Mouse (Mus musculus): ENCODE results near the gene Il2rb. TPM values are rescaled to one million over a fixed set of nuclear protein-coding genes. Genes with fewer than 3 reads are reported as not detected.

The Il2rb gene
- polyA plus RNA-seq, 1 experiment from 2014 or later, result 0.20 TPM

DNA sequence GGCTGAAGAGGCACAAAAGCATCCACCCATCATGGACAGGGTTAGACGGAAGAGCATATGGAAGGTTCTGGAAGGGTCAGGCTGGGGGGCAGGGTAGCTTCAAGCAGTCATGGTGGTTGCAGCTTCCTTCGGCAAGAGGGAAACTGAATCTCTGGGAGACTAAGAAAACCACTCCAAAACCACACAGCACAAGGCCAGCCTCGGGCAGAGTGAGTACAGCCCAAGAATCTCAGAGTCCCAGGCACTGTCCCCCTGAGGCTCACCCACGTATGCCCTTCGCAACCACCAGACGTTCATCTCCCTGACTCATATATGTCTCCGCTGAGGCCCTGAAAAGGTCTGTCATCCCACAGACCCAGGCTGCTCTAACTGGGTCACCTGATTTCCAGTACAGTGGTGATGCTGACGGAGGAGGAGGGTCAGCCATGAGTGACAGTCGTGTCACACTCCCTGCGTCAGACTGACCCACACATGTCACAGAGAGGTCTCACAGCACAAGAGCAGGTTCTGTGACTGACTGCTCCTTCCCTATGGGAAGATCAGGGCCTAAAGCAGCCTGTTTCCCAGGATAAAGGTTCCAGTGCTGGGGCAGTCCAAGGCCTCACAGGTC lies 1.6 kb downstream of the Il2rb start:
- no peak overlapping the region for H3K9ac ChIP-seq (ENCODE audit: low read depth, low read length)
- H3K36me3 ChIP-seq (ENCODE audit: control insufficient read depth, insufficient read depth, low read length), result no peaks in the 10 kb centered on the region
- no peak overlapping the region for H3K4me2 ChIP-seq (ENCODE audit: low read length)
- H3K27ac ChIP-seq (ENCODE audit: low read length), result no peak overlapping the region
- no peaks in the 10 kb centered on the region for H3K4me1 ChIP-seq (ENCODE audit: control insufficient read depth, insufficient read depth, low read length)
- WGBS, result 78% methylated on average over 10 of the region's 10 CpGs
- no peak for ATAC-seq
- no peaks in the 10 kb centered on the region for H3K9me3 ChIP-seq (replicated peaks; ENCODE audit: control insufficient read depth, low read length, poor library complexity, severe bottlenecking)
- no peaks in the 10 kb centered on the region for H3K27me3 ChIP-seq (ENCODE audit: control insufficient read depth, insufficient read depth, low read depth, low read length)
- no peak overlapping the region for H3K4me3 ChIP-seq (ENCODE audit: low read depth, low read length)

DNA sequence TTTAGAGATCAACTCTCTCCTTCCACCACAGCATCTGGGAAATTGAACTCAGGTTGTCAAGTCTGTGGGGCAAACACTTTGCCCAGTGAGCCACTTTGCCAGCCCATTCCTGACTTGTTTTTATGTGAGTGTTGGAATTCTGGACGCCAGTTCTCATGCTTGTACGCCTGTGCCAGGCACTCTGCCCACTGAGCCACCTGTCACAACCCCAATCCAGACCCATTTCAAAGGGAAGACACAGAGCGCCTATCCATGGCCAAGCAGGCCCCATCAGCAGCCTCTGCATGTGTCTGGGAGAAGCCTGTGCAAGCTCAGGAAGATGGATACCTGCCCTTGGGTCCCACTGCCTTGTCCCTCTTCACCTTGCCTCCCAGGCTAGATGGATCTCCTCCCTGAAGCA lies 3.8 kb downstream of the Il2rb start:
- Histone ChIP-seq H3K9me3 (replicated peaks; ENCODE audit: control insufficient read depth, low read length, poor library complexity, severe bottlenecking) (no peaks in the 10 kb centered on the region), H3K4me3 (ENCODE audit: low read depth, low read length) (no peak overlapping the region), H3K27me3 (ENCODE audit: control insufficient read depth, insufficient read depth, low read depth, low read length) (no peaks in the 10 kb centered on the region), H3K4me2 (ENCODE audit: low read length) (no peak overlapping the region), H3K9ac (ENCODE audit: low read depth, low read length) (no peak overlapping the region), H3K27ac (ENCODE audit: low read length) (no peak overlapping the region), H3K4me1 (ENCODE audit: control insufficient read depth, insufficient read depth, low read length) (no peaks in the 10 kb centered on the region), H3K36me3 (ENCODE audit: control insufficient read depth, insufficient read depth, low read length) (no peaks in the 10 kb centered on the region)
- WGBS, result 89% methylated on average over 3 of the region's 3 CpGs
- no peak for ATAC-seq

DNA sequence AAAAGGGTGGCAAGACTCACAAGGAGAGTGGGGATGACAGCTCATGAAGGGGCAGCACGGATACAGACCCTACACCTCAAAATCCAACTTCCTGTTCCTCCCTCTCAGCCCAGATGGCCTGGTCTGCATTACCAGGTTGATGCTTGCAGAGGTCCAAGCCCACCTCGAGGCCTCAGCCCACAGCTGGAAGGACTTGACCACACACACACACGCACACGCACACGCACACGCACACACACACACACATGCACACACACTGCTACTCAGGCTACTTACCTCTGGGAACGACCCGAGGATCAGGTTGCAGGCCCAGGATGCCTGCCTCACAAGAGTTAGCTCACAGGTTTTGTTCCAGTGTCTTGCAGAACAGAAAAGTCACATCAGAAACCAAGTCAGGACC lies 5.2 kb downstream of the Il2rb start:
- Histone ChIP-seq H3K4me3 (ENCODE audit: low read depth, low read length) (no peak overlapping the region), H3K9me3 (replicated peaks; ENCODE audit: control insufficient read depth, low read length, poor library complexity, severe bottlenecking) (no peaks in the 10 kb centered on the region), H3K36me3 (ENCODE audit: control insufficient read depth, insufficient read depth, low read length) (no peaks in the 10 kb centered on the region), H3K4me1 (ENCODE audit: control insufficient read depth, insufficient read depth, low read length) (no peaks in the 10 kb centered on the region), H3K9ac (ENCODE audit: low read depth, low read length) (no peak overlapping the region), H3K27ac (ENCODE audit: low read length) (no peak overlapping the region), H3K4me2 (ENCODE audit: low read length) (no peak overlapping the region), H3K27me3 (ENCODE audit: control insufficient read depth, insufficient read depth, low read depth, low read length) (no peaks in the 10 kb centered on the region)
- no peak for ATAC-seq
- 84% methylated on average over 8 of the region's 8 CpGs for WGBS

DNA sequence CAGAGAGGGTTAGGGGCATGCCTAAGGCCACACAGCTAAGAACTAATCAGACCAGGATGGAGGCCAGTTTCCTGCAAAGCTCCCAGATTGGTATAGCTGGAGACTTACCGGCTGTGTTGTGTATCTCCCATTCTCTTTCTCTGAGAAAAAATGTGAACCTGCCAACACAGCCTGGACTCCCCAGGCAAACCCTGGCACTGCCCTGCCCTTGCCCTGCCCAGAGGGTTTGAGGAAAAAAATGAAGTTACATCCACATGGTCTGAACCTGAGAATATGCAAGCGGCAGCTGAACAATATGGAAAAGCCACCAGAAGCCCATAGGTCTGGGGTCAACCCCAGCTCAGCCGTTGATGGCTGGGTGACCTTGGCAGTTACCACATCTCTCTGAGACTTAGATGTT lies 5.8 kb downstream of the Il2rb start:
- 86% methylated on average over 3 of the region's 3 CpGs for WGBS
- H3K36me3 ChIP-seq (ENCODE audit: control insufficient read depth, insufficient read depth, low read length), result no peaks in the 10 kb centered on the region
- no peaks in the 10 kb centered on the region for H3K9me3 ChIP-seq (replicated peaks; ENCODE audit: control insufficient read depth, low read length, poor library complexity, severe bottlenecking)
- H3K27me3 ChIP-seq (ENCODE audit: control insufficient read depth, insufficient read depth, low read depth, low read length), result no peaks in the 10 kb centered on the region
- ATAC-seq, result no peak
- no peak overlapping the region for H3K27ac ChIP-seq (ENCODE audit: low read length)
- H3K4me2 ChIP-seq (ENCODE audit: low read length), result no peak overlapping the region
- no peak overlapping the region for H3K4me3 ChIP-seq (ENCODE audit: low read depth, low read length)
- H3K9ac ChIP-seq (ENCODE audit: low read depth, low read length), result no peak overlapping the region
- H3K4me1 ChIP-seq (ENCODE audit: control insufficient read depth, insufficient read depth, low read length), result no peaks in the 10 kb centered on the region

DNA sequence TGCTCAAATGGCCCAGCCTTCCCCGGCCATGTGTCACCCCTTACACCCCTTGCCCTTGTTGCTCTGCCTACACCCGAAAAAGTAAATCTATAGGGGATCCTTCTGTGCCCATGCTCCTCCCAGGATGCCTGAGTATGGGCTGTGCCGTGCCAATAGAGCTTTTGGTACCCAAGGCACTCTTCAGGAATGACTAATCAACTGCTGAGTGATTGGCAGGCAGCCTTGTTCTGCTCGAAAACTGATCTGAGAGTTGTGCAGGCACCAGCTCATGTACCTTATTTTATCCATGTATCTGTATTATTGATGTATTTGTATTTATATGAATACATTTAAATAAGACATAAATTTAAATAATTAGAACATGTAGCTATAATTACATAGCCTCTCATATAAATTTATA lies 8.0 kb downstream of the Il2rb start:
- no peak for ATAC-seq
- no peak overlapping the region for H3K9ac ChIP-seq (ENCODE audit: low read depth, low read length)
- H3K4me1 ChIP-seq (ENCODE audit: control insufficient read depth, insufficient read depth, low read length), result no peaks in the 10 kb centered on the region
- H3K36me3 ChIP-seq (ENCODE audit: control insufficient read depth, insufficient read depth, low read length), result no peaks in the 10 kb centered on the region
- no peak overlapping the region for H3K27ac ChIP-seq (ENCODE audit: low read length)
- H3K27me3 ChIP-seq (ENCODE audit: control insufficient read depth, insufficient read depth, low read depth, low read length), result no peaks in the 10 kb centered on the region
- no peaks in the 10 kb centered on the region for H3K9me3 ChIP-seq (replicated peaks; ENCODE audit: control insufficient read depth, low read length, poor library complexity, severe bottlenecking)
- H3K4me2 ChIP-seq (ENCODE audit: low read length), result no peak overlapping the region
- no peak overlapping the region for H3K4me3 ChIP-seq (ENCODE audit: low read depth, low read length)
- 63% methylated on average over 4 of the region's 4 CpGs for WGBS

DNA sequence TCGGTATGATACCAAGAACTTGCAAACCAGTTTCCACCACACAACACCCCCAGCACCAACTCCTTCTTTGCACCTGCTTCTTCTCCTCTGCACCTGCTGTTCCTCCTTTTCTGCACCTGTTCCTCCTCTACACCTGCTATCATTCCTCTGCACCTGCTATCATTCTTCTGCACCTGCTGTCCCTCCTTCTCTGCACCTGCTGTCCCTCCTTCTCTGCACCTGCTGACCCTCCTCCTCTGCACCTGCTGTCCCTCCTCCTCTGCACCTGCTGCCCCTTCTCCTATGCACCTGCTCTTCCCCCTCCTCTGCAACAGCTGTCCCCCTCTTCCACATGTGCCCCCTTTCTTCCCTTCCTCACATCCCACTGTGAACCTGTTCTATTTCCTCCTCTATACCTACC lies 8.5 kb downstream of the Il2rb start:
- no peak for ATAC-seq
- WGBS, result 92% methylated on average over 1 of the region's 1 CpGs
- no peak overlapping the region for H3K9ac ChIP-seq (ENCODE audit: low read depth, low read length)
- H3K4me1 ChIP-seq (ENCODE audit: control insufficient read depth, insufficient read depth, low read length), result no peaks in the 10 kb centered on the region
- no peaks in the 10 kb centered on the region for H3K9me3 ChIP-seq (replicated peaks; ENCODE audit: control insufficient read depth, low read length, poor library complexity, severe bottlenecking)
- H3K4me3 ChIP-seq (ENCODE audit: low read depth, low read length), result no peak overlapping the region
- H3K4me2 ChIP-seq (ENCODE audit: low read length), result no peak overlapping the region
- no peak overlapping the region for H3K27ac ChIP-seq (ENCODE audit: low read length)
- no peaks in the 10 kb centered on the region for H3K36me3 ChIP-seq (ENCODE audit: control insufficient read depth, insufficient read depth, low read length)
- no peaks in the 10 kb centered on the region for H3K27me3 ChIP-seq (ENCODE audit: control insufficient read depth, insufficient read depth, low read depth, low read length)

DNA sequence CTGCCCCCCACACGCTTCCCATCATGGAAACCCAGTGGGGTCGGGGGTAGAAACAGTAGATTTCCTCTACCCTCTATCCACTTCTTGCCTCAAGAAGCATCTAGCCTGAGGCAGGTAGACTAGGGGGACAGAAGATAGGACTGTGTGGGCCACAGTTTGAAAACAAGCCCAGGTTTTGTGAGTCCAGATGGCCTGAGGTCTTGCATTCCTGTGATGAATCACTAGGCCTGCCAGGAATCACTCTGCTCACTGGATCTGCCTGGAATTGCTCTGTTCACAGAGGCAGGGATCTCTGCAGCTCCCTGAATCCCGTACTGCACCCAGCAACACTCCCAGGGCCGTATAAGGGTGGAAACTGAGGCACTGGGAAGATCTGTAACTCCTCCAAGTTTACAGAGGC lies 11.8 kb downstream of the Il2rb start:
- ATAC-seq, result no peak
- Histone ChIP-seq H3K36me3 (ENCODE audit: control insufficient read depth, insufficient read depth, low read length) (no peaks in the 10 kb centered on the region), H3K4me3 (ENCODE audit: low read depth, low read length) (no peak overlapping the region), H3K27ac (ENCODE audit: low read length) (no peak overlapping the region), H3K9ac (ENCODE audit: low read depth, low read length) (no peak overlapping the region), H3K9me3 (replicated peaks; ENCODE audit: control insufficient read depth, low read length, poor library complexity, severe bottlenecking) (no peaks in the 10 kb centered on the region), H3K4me2 (ENCODE audit: low read length) (no peak overlapping the region), H3K4me1 (ENCODE audit: control insufficient read depth, insufficient read depth, low read length) (no peaks in the 10 kb centered on the region), H3K27me3 (ENCODE audit: control insufficient read depth, insufficient read depth, low read depth, low read length) (no peaks in the 10 kb centered on the region)
- WGBS, result 76% methylated on average over 4 of the region's 4 CpGs

DNA sequence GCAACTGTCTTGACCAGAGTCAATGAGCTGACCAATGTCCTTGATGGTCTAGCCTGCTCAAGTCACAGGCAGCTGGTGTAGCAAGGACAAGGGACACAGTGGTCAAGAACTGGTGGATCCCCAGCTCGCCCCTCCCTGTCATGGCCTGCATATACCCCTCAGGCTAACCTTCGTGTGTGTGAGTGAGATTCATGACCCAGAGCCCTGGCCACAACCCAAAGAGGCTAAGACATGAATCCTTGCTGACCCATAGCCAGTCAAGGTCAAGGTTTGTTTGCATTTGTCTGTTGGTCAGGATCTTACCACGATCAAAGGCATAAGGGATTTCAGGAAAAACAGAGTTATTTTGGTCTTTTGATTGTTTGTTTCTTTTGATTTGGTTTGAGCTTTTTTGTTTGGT lies 12.6 kb downstream of the Il2rb start:
- Histone ChIP-seq H3K27ac (ENCODE audit: low read length) (no peak overlapping the region), H3K9me3 (replicated peaks; ENCODE audit: control insufficient read depth, low read length, poor library complexity, severe bottlenecking) (no peaks in the 10 kb centered on the region), H3K9ac (ENCODE audit: low read depth, low read length) (no peak overlapping the region), H3K36me3 (ENCODE audit: control insufficient read depth, insufficient read depth, low read length) (no peaks in the 10 kb centered on the region), H3K4me2 (ENCODE audit: low read length) (no peak overlapping the region), H3K4me1 (ENCODE audit: control insufficient read depth, insufficient read depth, low read length) (no peaks in the 10 kb centered on the region), H3K27me3 (ENCODE audit: control insufficient read depth, insufficient read depth, low read depth, low read length) (no peaks in the 10 kb centered on the region), H3K4me3 (ENCODE audit: low read depth, low read length) (no peak overlapping the region)
- ATAC-seq, result no peak
- 75% methylated on average over 3 of the region's 3 CpGs for WGBS

DNA sequence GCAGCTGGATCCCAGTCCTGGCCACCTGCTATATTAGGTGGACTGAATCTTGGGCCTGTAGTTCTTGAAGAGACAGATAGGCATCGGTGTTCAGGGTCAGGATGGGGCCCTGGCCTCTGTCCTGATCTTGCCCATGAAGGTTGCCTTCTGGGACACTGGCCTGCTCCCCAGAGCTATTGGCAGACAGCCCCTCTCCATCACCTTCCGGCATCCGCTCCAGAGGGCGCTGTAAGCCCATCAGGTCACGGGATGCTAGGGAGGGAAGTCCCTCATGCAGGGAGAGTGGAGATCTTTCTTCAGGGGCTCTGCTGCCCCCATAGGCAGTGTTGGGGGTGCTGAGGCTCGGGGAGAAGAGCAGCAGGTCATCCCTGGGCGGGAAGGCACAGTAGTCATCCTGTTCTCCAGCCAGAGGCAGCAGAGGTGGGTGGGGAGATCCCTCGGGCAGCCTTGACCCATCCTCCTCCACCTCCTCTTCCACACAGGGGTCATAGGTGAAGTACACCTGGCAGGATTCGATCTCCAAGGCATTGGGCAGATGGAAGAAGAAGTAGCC lies 13.5 kb downstream of the Il2rb start:
- Histone ChIP-seq H3K9me3 (replicated peaks; ENCODE audit: control insufficient read depth, low read length, poor library complexity, severe bottlenecking) (no peaks in the 10 kb centered on the region), H3K4me1 (ENCODE audit: control insufficient read depth, insufficient read depth, low read length) (no peaks in the 10 kb centered on the region), H3K4me3 (ENCODE audit: low read depth, low read length) (no peak overlapping the region), H3K27ac (ENCODE audit: low read length) (no peak overlapping the region), H3K27me3 (ENCODE audit: control insufficient read depth, insufficient read depth, low read depth, low read length) (no peaks in the 10 kb centered on the region), H3K9ac (ENCODE audit: low read depth, low read length) (no peak overlapping the region), H3K36me3 (ENCODE audit: control insufficient read depth, insufficient read depth, low read length) (no peaks in the 10 kb centered on the region), H3K4me2 (ENCODE audit: low read length) (no peak overlapping the region)
- ATAC-seq, result no peak
- 49% methylated on average over 9 of the region's 9 CpGs for WGBS
